Mouse (Mus musculus): Measurements from ENCODE around the gene 4933416C03Rik.

- no peak for TF ChIP-seq CTCF (IDR thresholded peaks at IDR 0.05)
- TF ChIP-seq POLR2A (IDR thresholded peaks at IDR 0.05; ENCODE audit: insufficient read depth, low read depth, low read length) = no peak
- TF ChIP-seq EP300 (IDR thresholded peaks at IDR 0.05; ENCODE audit: insufficient read depth, low read depth, low read length) = no peak
Measured at GRCm38 (mm10) chr10:116125364-116125763, 11.6 kb upstream of the 4933416C03Rik start.
